Mouse (Mus musculus) hindbrain, embryonic 14.5 days (tissue): Measurements from ENCODE around the gene Csnk1g1. TPM values are rescaled to one million over a fixed set of nuclear protein-coding genes. Genes with fewer than 3 reads are reported as not detected.

Experiments used
- ATAC-seq: fragments of 200-750 bp; cut with Nextera tagmentation; 2 replicates; pipeline ENCODE4 v1.8.0; 2017; ENCODE audit warnings: moderate number of reproducible peaks, mild to moderate bottlenecking, moderate TSS enrichment, moderate library complexity; ENCODE audit not compliant: low FRiP score
- DNase-seq: peaks from one replicate; pipeline ENCODE4 v3.0.0-alpha.2; 2015; ENCODE audit warnings: low spot score
- H3K27ac ChIP-seq: fragments of 300-500 bp; sonication (generic); 2 replicates; pipeline ENCODE4 v1.5.1; 2014; ENCODE audit warnings: mild to moderate bottlenecking, moderate library complexity
- H3K27me3 ChIP-seq: fragments of 300-500 bp; sonication (generic); 2 replicates; pipeline ENCODE4 v1.6.1; 2014; ENCODE audit warnings: mild to moderate bottlenecking, low read length, mixed read lengths; ENCODE audit not compliant: control insufficient read depth, insufficient read depth
- H3K36me3 ChIP-seq: fragments of 300-500 bp; sonication (generic); replicated peaks from 2 replicates; pipeline ENCODE4 v1.6.1; 2014; ENCODE audit not compliant: control insufficient read depth, insufficient read depth
- H3K4me1 ChIP-seq: fragments of 300-500 bp; sonication (generic); replicated peaks from 2 replicates; pipeline ENCODE4 v1.6.1; 2014; ENCODE audit warnings: antibody characterized with exemption, low read length, mixed read lengths; ENCODE audit not compliant: control insufficient read depth, insufficient read depth
- H3K4me2 ChIP-seq: fragments of 300-500 bp; sonication (generic); replicated peaks from 2 replicates; pipeline ENCODE4 v1.6.1; 2014; ENCODE audit warnings: mild to moderate bottlenecking, moderate library complexity
- H3K4me3 ChIP-seq: fragments of 300-500 bp; sonication (generic); replicated peaks from 2 replicates; pipeline ENCODE4 v1.5.1; 2014; ENCODE audit warnings: mild to moderate bottlenecking, low read length
- H3K9ac ChIP-seq: fragments of 300-500 bp; sonication (generic); 2 replicates; pipeline ENCODE4 v1.6.1; 2014
- H3K9me3 ChIP-seq: fragments of 300-500 bp; sonication (generic); 2 replicates; pipeline ENCODE4 v1.6.1; 2016; ENCODE audit warnings: low read length; ENCODE audit not compliant: control insufficient read depth
- WGBS: fragments of 180-500 bp; shearing (Covaris S2); extraction: QIAGEN DNeasy Blood & Tissue Kit; methylation state at CpG from one replicate; pipeline ENCODE4 v1.1.7; 2014; 5-methylcytosine and 5-hydroxymethylcytosine counted together
- polyA plus RNA-seq: library from polyadenylated mRNA; unstranded; fragments of >200 nt; fragmentation: Nextera tagmentation; extraction: Ambion mirVana; gene quantifications from 2 replicates; pipeline ENCODE4 v1.2.1, GENCODE M21; 2014

The Csnk1g1 gene
- polyA plus RNA-seq, 1 experiment from 2014 or later = 28.9 TPM

GRCm38 (mm10) chr9:65909301-65909801 lies 627 bp downstream of the Csnk1g1 start:
- ATAC-seq (peak; percentile 4; the same call in 1 of the 2 replicates), DNase-seq (peak; percentile 46)
- H3K36me3 ChIP-seq = no peaks in the 10 kb centered on the region
- peak overlapping the region; percentile 63 for H3K4me2 ChIP-seq
- peak overlapping the region; percentile 67 for H3K4me3 ChIP-seq
- H3K9ac ChIP-seq = peak overlapping the region; percentile 73
- H3K27ac ChIP-seq = peak overlapping the region; percentile 85
- no peaks in the 10 kb centered on the region for H3K9me3 ChIP-seq
- no peaks in the 10 kb centered on the region for H3K27me3 ChIP-seq
- under 1% methylated on average over 34 of the region's 34 CpGs for WGBS
- H3K4me1 ChIP-seq = peaks cover 11% of the 10 kb centered on the region

DNA sequence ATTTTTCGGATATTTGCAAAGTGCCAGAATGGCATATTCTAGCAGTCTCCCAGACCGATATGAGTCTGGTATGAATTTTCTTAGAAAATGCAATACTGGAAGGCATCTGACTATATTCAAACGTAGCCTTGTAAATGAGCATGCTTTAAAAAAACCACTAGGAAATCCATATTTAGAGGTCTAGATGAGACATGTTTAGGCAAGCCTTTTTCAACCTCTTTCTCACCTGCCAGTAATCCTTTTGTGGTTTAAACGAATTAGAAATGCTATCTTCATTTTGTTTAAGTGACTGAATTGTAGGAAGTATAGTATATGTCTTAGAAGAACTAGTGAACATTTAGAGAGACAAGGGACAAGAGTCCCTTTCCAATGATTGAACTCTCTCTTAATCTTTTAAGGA lies 1.1 kb downstream of the Csnk1g1 start:
- WGBS = 12% methylated on average over 4 of the region's 4 CpGs

DNA sequence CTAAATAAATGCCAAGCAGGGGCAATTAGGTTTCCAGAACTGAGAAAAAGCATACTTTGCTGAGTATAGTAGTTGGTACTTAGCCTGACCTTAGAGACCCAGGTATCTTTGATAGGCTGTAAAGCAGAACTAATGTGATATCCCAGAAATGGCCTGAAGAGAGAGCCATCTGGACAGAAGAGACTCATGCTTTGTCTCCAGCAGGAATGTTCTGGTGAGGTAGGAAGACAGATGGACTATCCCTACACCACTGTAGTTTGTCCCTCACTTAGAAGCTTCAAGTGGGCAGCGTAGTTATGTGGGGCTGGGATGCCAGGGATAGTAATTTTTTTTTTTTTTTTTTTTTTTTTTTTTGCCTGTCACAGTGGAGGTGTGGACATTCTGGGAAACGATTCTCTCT lies 5.3 kb downstream of the Csnk1g1 start:
- H3K27me3 ChIP-seq = no peaks in the 10 kb centered on the region
- no peak overlapping the region for H3K9ac ChIP-seq
- no peaks in the 10 kb centered on the region for H3K36me3 ChIP-seq
- H3K9me3 ChIP-seq = no peaks in the 10 kb centered on the region
- peaks cover 5% of the 10 kb centered on the region for H3K4me1 ChIP-seq
- no peak overlapping the region for H3K4me3 ChIP-seq
- no peak overlapping the region for H3K27ac ChIP-seq
- no peak for DNase-seq
- whole genome bisulfite sequencing = 76% methylated on average over 2 of the region's 2 CpGs
- no peak overlapping the region for H3K4me2 ChIP-seq
- no peak for ATAC-seq

More for the DNA sequence above, 1.1 kb downstream of the Csnk1g1 start:
- H3K36me3 ChIP-seq = no peaks in the 10 kb centered on the region
- H3K27ac ChIP-seq = 0 out of 2 replicates have a peak overlapping the region, but pooled peaks have one; percentile 85
- H3K4me3 ChIP-seq = peak overlapping the region; percentile 67
- H3K9ac ChIP-seq = peak overlapping the region; percentile 73
- DNase-seq (no peak), ATAC-seq (no peak)
- H3K4me1 ChIP-seq = peaks cover 11% of the 10 kb centered on the region
- no peaks in the 10 kb centered on the region for H3K27me3 ChIP-seq
- H3K9me3 ChIP-seq = no peaks in the 10 kb centered on the region
- peak overlapping the region; percentile 63 for H3K4me2 ChIP-seq

DNA sequence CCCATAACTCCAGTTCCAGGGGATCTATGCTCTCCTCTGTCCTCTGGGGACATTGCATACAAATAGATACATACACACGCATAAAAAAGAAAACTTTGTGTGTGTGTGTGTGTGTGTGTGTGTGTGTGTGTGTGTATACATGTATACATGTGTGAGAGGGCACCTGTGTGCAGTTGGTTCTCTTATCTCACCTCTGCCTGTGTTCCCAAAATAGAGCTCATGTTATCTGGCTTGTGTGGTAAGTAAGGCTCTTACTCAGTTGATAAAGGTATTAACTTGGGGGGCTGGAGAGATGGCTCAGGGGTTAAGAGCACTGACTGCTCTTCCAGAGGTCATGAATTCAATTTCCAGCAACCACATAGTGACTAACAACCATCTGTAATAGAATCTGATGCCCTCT lies 8.3 kb downstream of the Csnk1g1 start:
- Histone ChIP-seq H3K9ac (no peak overlapping the region), H3K4me1 (no peaks in the 10 kb centered on the region), H3K27ac (no peak overlapping the region), H3K27me3 (no peaks in the 10 kb centered on the region), H3K36me3 (no peaks in the 10 kb centered on the region), H3K9me3 (no peaks in the 10 kb centered on the region), H3K4me2 (no peak overlapping the region), H3K4me3 (no peak overlapping the region)
- ATAC-seq = no peak
- DNase-seq = no peak
- 78% methylated on average over 1 of the region's 1 CpGs for WGBS

DNA sequence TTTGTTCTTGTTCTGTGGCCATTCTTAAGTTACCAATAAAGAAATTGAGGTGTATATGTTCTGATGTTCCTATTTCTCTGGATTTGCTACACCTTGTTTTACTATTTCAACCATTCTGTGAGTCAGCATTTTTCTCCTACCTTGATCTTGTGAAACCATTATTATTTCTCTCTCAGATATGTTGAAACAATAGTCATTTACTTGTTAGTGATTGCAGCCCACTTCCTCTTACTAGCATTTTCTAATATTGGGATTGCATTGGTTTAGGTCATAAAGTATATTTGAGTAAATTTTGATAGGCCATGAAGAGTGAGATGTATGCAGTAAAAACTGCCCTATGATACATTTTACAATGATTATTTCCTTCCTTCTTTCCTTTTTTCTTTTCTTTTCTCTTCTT lies 19.7 kb downstream of the Csnk1g1 start:
- H3K9ac ChIP-seq = no peak overlapping the region
- no peak for ATAC-seq
- H3K27ac ChIP-seq = no peak overlapping the region
- no peaks in the 10 kb centered on the region for H3K27me3 ChIP-seq
- H3K4me3 ChIP-seq = no peak overlapping the region
- no peak overlapping the region for H3K4me2 ChIP-seq
- no peaks in the 10 kb centered on the region for H3K36me3 ChIP-seq
- no peaks in the 10 kb centered on the region for H3K4me1 ChIP-seq
- no peaks in the 10 kb centered on the region for H3K9me3 ChIP-seq
- DNase-seq = no peak

GRCm38 (mm10) chr9:65929826-65930225 lies 21.1 kb downstream of the Csnk1g1 start:
- DNase-seq (no peak), ATAC-seq (no peak)
- Histone ChIP-seq H3K4me1 (no peaks in the 10 kb centered on the region), H3K9ac (no peak overlapping the region), H3K4me3 (no peak overlapping the region), H3K4me2 (no peak overlapping the region), H3K9me3 (no peaks in the 10 kb centered on the region), H3K36me3 (no peaks in the 10 kb centered on the region), H3K27me3 (no peaks in the 10 kb centered on the region), H3K27ac (no peak overlapping the region)

GRCm38 (mm10) chr9:65937566-65937965 lies 28.8 kb downstream of the Csnk1g1 start:
- WGBS = 90% methylated on average over 2 of the region's 2 CpGs
- Histone ChIP-seq H3K4me1 (no peaks in the 10 kb centered on the region), H3K27ac (no peak overlapping the region), H3K4me2 (no peak overlapping the region), H3K27me3 (no peaks in the 10 kb centered on the region), H3K4me3 (no peak overlapping the region), H3K9ac (no peak overlapping the region), H3K36me3 (peaks cover 4% of the 10 kb centered on the region; the same call in 1 of the 2 replicates), H3K9me3 (no peaks in the 10 kb centered on the region)
- DNase-seq (no peak), ATAC-seq (no peak)

DNA sequence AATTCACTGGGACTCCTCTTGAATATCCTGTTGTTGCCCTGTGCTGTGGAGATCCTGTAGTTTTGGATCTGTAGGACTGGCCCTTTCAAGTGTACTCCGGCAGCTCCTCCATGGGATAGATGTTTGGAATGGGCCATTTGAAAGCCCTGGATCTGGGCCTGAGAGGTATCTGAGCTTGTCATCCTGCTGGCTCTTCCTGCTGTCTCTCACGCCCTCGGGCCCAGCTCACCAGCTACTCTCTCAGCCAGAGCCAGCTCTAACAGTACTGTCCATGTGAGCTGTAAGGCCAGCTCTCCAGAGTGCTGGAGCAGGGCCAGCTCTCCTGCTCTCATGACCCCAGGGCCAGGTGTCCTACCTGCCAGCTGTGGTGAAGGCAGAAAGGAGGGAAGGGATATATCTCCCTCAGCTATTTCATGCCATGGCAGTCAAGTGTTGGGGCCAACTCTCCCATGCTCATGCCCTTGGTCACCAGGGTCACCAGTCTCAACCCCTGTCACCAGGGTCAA lies 42.4 kb downstream of the Csnk1g1 start:
- Histone ChIP-seq H3K9ac (no peak overlapping the region), H3K9me3 (no peaks in the 10 kb centered on the region), H3K27ac (no peak overlapping the region), H3K4me1 (no peaks in the 10 kb centered on the region), H3K4me2 (no peak overlapping the region), H3K36me3 (no peaks in the 10 kb centered on the region), H3K27me3 (no peaks in the 10 kb centered on the region), H3K4me3 (no peak overlapping the region)
- WGBS = 92% methylated on average over 3 of the region's 3 CpGs
- DNase-seq = no peak
- no peak for ATAC-seq

GRCm38 (mm10) chr9:65970009-65970408 lies 61.3 kb downstream of the Csnk1g1 start:
- Histone ChIP-seq H3K4me1 (no peaks in the 10 kb centered on the region), H3K27me3 (no peaks in the 10 kb centered on the region), H3K4me2 (no peak overlapping the region), H3K4me3 (no peak overlapping the region), H3K9ac (no peak overlapping the region), H3K36me3 (no peaks in the 10 kb centered on the region), H3K27ac (no peak overlapping the region), H3K9me3 (no peaks in the 10 kb centered on the region)
- DNase-seq = no peak
- no peak for ATAC-seq
- 84% methylated on average over 3 of the region's 3 CpGs for WGBS

- Histone ChIP-seq H3K27ac (no peak overlapping the region), H3K4me2 (no peak overlapping the region), H3K4me1 (no peaks in the 10 kb centered on the region), H3K9me3 (no peaks in the 10 kb centered on the region), H3K4me3 (no peak overlapping the region), H3K27me3 (no peaks in the 10 kb centered on the region), H3K36me3 (no peaks in the 10 kb centered on the region), H3K9ac (no peak overlapping the region)
- WGBS = 78% methylated on average over 2 of the region's 2 CpGs
- ATAC-seq (no peak), DNase-seq (no peak)
Measured at GRCm38 (mm10) chr9:65973206-65973605, 64.5 kb downstream of the Csnk1g1 start.
